In genomic region chr3:157946843-157947358, GRCm38 (mm10) we compare ENCODE assay signal across 7 mouse cellular contexts. TPM values are rescaled to one million over a fixed set of nuclear protein-coding genes. Genes with fewer than 3 reads are reported as not detected.
A peak's percentile ranks its signal among the peaks of the same experiment; 100 is the strongest.
DNase-seq lines count a peak whose midpoint lies in the region; ATAC-seq lines count a peak whose summit lies in the region.

Ankrd13c (plus strand) TSS chr3:157947239.

- peaks cover 5% of the 10 kb centered on the region; the same call in 1 of the 2 replicates for H3K4me1 ChIP-seq in intestine, embryonic 15.5 days (replicated peaks)
- peaks cover 24% of the 10 kb centered on the region for H3K4me1 ChIP-seq in midbrain, embryonic 10.5 days

- no peaks in the 10 kb centered on the region for H3K9me3 ChIP-seq in intestine, embryonic 15.5 days
- H3K9me3 ChIP-seq in midbrain, embryonic 10.5 days (replicated peaks) = no peaks in the 10 kb centered on the region

- intact Hi-C loops in gastrocnemius, postnatal 36 days (cut with DNase I) = loop anchor here (2.0 kb wide), 1 partner anchor 90 kb away; the partner anchor contains the start of genes Lrrc40 and Srsf11
- intact Hi-C loops in left cerebral cortex, postnatal 25 days (cut with DNase I) = loop anchor here (1.0 to 5.0 kb wide), 2 partner anchors 89 to 385 kb away; partner anchors contain the start of genes Lrrc40 and Srsf11

- H3K27me3 ChIP-seq in intestine, embryonic 15.5 days (replicated peaks) = no peaks in the 10 kb centered on the region
- H3K27me3 ChIP-seq in midbrain, embryonic 10.5 days (ENCODE audit: low read depth, poor library complexity, severe bottlenecking) = no peaks in the 10 kb centered on the region

- H3K27ac ChIP-seq in intestine, embryonic 15.5 days = peak within 1 kb of the TSS; percentile 98
- peak within 1 kb of the TSS; percentile 97 for H3K27ac ChIP-seq in midbrain, embryonic 10.5 days (replicated peaks)

- peak; percentile 94 for DNase-seq in adrenal gland, adult 2 months
- peak; percentile 90 for DNase-seq in embryo, embryonic 11.5 days (ENCODE audit: low read depth, low spot score)
- DNase-seq in gastrocnemius, postnatal 36 days = peak; percentile 86 to 90
- DNase-seq in left cerebral cortex, postnatal 25 days (ENCODE audit: low spot score in 2 of 2) = peak; percentile 94 to 96
- peak; percentile 92 for DNase-seq in midbrain, embryonic 10.5 days (ENCODE audit: low spot score)
- peak; percentile 90 for DNase-seq in right cerebral cortex, postnatal 4 days

- H3K4me2 ChIP-seq in intestine, embryonic 15.5 days (replicated peaks) = peak within 1 kb of the TSS; percentile 83

- peak within 1 kb of the TSS; percentile 96 for H3K9ac ChIP-seq in intestine, embryonic 15.5 days

- H3K36me3 ChIP-seq in intestine, embryonic 15.5 days = no peaks in the 10 kb centered on the region
- peaks cover 12% of the 10 kb centered on the region for H3K36me3 ChIP-seq in midbrain, embryonic 10.5 days

- peak; percentile 99 for ATAC-seq in intestine, embryonic 15.5 days

- under 1% methylated on average over 45 of the region's 45 CpGs for WGBS in intestine, embryonic 15.5 days
- WGBS in midbrain, embryonic 10.5 days = under 1% methylated on average over 45 of the region's 45 CpGs

- peak within 1 kb of the TSS; percentile 97 for H3K4me3 ChIP-seq in intestine, embryonic 15.5 days (replicated peaks)
- peak within 1 kb of the TSS; percentile 97 for H3K4me3 ChIP-seq in midbrain, embryonic 10.5 days

RNA-seq across cellular contexts. Expression of gene Ankrd13c, which starts in this region (rescaled TPM):
- total RNA-seq in adrenal gland, adult 2 months (2021) = 10 to 100 TPM; 80.9 to 91.0 TPM
- polyA plus RNA-seq in adrenal gland, adult 2 months (2012; rRNA removed) = 51.0 and 55.3 TPM in 2 replicates
- 10 to 100 TPM; 25.0 to 26.4 TPM for total RNA-seq in gastrocnemius, postnatal 36 days (2021)
- 21.1 and 21.2 TPM in 2 replicates for polyA plus RNA-seq in intestine, embryonic 15.5 days (2015; fragmentation: Nextera tagmentation; extraction: Ambion mirVana)
- 100 to 1,000 TPM; 114 to 116 TPM for total RNA-seq in left cerebral cortex, postnatal 25 days (2021)
- polyA plus RNA-seq in midbrain, embryonic 10.5 days (2016; fragmentation: Nextera tagmentation; extraction: Ambion mirVana) = 17.9 and 22.6 TPM in 2 replicates

Comparison
In these comparisons a context has a peak if more than half of its experiments do, and no peak if none do; other contexts are left out.
1. Peak in every context shown above with its lines: DNase-seq, ATAC-seq, H3K4me3 ChIP-seq and H3K27ac ChIP-seq.